Mouse (Mus musculus) T-helper 2 cell (primary cell): Measurements from ENCODE around the gene Afap1l2.

Source experiments
- in situ Hi-C: fragments of 300-600 bp; cut with MboI, MseI; formaldehyde crosslinking; loops from one replicate; pipeline ENCODE4 v1.15.1; 2025; ENCODE audit warnings: high pct_unique_total_duplicates

Afap1l2 gene

DNA sequence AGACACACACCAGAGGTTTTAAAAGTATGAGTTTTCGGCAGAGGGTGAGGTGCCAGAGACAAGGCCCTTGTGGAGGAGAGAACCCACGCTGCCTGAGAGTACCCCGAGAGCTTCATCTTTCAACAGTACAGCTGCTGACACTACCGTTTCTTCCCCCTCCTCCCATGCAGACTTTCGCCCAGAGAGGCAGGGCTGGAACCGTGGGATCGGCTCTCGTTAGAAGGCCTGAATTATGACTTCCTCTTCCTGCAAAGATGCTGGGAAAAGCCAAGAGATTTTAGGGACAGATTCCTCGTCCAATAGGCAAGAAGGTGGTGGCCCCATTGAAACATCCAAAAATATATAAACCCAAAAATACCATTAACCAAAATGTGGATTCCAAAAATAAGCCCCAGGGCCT lies 63.8 kb downstream of the Afap1l2 start:
- in situ Hi-C loops, result loop anchor here (5.0 kb wide), 1 partner anchor 48 kb away; no protein-coding TSS in a partner anchor

DNA sequence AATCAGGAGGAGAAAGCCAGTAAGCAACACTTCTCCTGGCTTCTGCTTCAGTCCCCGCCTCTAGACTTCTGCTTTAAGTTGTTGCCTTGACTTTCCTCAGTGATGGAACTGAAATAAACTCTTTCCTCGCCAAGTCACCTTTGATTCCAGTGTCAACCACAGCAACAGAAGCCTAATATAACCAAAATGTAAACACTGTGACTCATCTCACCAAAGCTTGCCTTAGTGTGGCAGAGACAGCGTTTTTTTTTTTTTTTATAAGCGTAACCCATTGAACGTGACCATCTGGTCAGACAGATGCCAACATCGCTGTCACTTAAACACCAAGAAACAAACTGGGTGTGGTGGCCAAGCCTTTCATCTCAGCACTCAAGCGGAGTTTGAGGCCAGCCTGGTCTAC lies 65.8 kb downstream of the Afap1l2 start:
- in situ Hi-C loops, result loop anchor here (5.0 kb wide), 1 partner anchor 50 kb away; no protein-coding TSS in a partner anchor

DNA sequence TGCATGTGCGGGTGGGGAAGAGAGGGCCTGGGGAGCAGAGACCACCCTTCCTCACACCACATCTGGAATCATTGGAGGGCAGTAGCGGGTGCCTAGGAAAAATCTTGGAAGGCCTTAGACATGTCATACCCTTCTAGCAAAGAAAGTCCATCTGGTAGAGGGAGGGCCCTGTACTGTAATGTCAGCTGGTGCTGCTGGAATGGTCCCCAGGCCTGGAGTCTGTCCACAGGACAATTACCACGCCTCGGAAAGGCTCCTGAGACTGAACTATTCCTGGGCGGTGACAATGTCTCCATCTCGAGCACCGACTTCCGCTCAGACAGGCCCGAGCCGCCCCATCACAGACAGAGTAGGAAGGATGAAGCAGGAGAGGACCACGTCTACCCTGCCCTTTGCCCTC lies 67.5 kb downstream of the Afap1l2 start:
- in situ Hi-C loops, result loop anchor here (5.0 kb wide), 1 partner anchor 52 kb away; no protein-coding TSS in a partner anchor

DNA sequence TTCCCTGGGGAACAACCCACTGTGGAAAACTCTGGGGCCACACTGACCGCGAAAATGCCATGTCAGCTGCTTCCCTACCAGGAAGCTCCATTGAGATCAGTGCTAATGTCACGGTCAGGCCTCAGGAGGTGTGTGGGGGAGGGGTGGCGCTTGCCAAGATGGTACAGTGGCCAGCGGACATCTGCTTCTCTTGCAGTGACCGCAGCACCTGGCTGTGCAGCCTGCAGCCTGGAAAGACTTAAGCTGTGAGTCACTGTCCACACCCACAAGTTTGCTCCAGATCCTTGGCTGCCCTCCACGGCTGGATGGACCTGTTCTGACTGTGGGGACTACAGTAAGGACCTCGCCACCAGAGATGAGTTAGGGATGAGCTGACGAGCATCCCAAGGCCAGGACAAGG lies 68.2 kb downstream of the Afap1l2 start:
- in situ Hi-C loops, result loop anchor here (5.0 kb wide), 1 partner anchor 52 kb away; no protein-coding TSS in a partner anchor

DNA sequence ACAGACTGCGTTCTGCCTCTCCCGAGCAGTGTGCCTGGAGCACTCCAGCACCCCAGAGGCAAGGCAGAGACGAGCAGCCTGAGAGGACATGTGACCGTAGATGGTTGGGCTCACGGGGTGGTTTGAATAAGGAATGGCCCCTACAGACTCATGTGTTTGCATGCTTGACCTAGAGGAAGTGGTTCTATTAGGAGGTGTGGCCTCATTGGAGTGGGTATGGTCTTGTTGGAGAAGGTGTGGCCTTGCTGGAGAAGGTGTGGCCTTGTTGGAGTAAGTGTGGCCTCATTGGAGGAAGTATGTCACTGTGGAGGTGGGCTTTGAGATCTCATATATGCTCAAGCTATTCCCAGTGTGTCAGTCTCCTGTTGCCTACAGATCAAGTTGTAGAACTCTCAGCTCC lies 70.1 kb downstream of the Afap1l2 start:
- in situ Hi-C loops, result no loop called here

DNA sequence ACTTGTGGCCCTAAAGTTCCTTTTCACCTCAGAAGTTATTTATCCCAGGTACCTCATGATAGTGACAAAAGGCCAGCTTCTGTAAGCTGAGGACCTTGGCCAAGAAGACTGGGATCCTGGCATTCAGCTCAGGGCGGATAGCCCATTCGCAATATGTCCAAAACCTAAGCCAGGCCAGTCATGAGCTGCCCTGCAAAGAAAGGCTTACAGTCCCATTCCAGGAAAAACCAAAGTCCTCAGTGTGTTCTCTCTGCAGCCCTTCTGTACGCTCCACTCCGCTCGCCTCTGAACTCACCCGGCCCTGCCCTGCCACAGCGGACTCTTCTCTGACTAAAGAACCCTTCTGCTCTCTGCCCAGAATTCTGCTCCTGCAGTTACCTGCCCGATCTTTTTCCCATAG lies 71.8 kb downstream of the Afap1l2 start:
- in situ Hi-C loops, result no loop called here

DNA sequence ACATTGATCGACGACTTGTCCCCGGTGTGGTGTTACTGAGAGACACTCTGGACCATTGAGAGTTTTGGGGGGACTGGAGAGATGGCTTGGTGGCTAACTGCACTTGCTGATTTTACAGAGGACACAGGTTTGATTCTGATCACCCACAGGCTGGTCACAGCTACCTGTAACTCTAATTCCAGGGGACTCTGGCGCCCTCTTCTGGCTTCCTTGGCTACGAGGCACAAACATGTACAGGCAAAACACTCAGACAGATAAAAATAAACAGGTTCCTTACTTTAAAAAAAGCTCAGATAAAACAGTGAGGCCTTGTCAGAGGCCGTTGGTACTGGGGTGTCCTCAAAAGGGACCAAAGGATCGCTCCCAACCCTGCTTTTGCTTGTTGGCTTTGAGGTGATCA lies 72.3 kb downstream of the Afap1l2 start:
- in situ Hi-C loops, result no loop called here

DNA sequence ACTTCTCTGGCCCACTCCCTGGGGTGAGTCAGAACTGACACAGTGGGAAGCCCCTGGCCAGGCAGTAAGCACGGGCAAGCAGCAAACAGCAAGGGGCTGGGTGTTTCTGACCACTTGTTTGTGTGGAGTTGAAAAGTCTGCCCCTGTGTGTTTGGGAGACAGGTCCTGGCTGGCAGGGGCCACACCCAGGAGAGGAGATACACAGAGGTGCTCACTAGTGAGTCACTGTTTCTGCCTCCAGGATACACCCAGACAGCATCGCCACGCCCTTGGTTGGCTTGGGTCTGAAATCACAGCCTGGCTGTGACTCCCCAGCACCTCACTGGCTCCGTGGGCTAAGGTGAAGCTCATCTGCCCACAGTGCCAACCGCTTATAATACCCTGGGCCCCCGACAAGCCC lies 72.9 kb downstream of the Afap1l2 start:
- in situ Hi-C loops, result no loop called here

DNA sequence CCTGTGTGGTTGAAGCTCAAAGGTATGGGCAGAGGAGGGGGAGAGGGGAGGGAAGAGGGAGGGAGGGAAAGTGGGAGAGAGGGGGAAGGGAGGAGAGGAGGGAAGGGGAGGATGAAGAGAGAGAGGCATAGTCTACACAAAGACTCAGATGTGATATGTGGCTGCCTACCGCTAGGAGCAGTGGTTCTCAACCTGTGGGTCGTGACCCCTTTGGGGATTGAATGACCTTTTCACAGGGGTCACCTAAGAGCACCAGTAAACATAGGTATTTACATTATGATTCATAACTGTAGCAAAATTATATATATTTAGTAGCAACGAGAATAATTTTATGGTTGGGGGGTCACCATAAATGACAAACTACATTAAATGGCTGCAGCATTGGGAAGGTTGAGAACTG lies 74.2 kb downstream of the Afap1l2 start:
- in situ Hi-C loops, result no loop called here

DNA sequence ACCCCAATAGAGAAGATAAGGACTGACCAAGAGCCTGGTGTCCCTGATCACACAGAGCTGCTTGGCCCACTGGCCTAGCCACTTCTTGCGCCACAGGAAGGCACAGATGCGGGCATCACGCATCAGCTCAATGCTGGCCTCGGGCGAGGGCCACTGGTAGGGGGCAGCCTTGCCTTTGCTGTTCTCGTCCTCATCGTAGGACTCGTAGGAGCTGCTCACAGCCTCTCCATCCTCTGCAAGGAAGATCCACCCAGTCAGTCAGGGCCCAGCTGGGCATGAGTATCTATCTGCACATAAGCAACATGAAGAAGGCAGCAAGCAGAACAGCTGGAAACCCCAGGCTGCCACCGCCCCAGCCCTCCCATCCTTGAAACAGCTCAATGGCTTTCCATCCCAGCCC lies 78.0 kb downstream of the Afap1l2 start:
- in situ Hi-C loops, result no loop called here

DNA sequence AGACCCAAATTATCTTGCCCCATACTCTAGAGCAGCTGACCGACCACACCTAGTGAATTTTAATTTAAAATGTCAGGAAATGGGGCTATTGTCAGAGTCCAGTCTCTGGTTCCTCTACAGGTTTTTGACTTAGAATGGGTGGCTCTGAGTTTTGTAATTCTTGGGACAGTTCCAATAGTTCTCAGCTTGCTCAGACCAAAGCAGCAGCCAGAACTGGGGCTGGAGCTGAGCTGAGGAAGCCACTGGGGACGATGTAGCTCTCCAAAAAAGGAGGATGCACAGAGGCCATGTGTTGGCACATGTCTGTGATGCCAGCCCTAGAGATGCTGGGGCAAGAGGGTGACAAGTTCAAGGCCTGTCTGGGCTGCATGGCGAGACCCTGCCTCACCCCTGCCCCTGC lies 78.6 kb downstream of the Afap1l2 start:
- in situ Hi-C loops, result no loop called here

DNA sequence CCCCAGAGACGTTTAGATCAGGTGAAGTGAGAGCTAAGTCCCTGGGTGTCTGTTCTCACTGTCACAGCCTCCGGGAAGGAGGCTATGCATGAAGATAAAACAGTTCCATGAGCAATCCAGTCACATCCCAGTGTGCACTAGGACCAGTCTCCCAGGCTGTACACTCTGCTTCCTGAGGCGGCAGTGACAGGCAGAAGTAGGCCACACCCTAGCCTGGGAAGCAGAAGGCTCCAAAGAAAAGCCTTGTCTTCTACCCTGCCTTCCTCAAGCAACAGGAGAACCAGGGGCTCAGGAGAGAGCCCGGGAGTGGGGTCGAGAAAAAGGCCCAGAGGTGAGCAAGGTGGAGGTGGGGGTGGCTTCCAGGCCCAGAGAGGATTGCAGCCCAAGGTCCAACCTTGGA lies 86.3 kb downstream of the Afap1l2 start:
- in situ Hi-C loops, result loop anchor here (25.0 kb wide), 1 partner anchor 241 kb away; no protein-coding TSS in a partner anchor

DNA sequence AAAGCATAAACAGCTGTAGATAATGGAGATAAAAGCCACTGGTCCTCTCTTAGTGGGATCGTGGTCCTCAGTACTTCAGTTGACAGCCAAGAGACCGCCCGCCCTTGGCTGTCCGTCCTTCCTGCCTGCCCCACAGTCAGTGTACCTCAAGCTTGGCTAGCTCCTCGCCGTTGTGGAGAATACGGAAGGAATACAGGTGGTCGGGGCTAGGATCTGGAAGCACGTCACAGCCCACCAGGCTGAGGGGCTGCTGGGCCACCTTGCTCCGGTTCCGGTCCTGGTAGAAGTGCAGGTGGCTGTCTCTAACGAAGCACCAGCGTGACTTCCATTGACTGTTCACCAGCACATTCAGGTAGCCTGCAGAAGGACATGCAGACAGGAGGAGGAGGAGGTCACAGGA lies 87.8 kb downstream of the Afap1l2 start:
- in situ Hi-C loops, result loop anchor here (25.0 kb wide), 1 partner anchor 242 kb away; no protein-coding TSS in a partner anchor

DNA sequence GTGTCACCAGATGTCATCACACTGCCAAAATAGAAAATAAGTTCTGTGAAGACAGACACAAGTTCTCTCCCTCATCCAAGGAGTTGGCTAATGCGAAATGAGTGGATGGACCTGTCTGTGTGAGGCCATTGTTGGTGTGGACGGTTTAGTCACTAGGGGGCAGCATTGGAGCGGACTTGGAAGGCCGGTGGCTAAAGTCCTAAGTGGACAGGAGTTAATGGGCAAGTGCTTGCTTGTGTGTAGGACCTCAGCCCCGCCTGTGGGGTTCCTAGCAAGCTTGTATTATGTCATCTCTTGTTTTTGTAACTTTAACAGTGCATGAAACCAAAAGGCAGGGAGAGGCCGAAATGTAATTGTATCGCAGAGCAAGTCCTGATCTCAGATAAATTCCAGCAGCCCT lies 88.4 kb downstream of the Afap1l2 start:
- in situ Hi-C loops, result loop anchor here (5.0 to 25.0 kb wide), 2 partner anchors 108 to 243 kb away; no protein-coding TSS in a partner anchor

DNA sequence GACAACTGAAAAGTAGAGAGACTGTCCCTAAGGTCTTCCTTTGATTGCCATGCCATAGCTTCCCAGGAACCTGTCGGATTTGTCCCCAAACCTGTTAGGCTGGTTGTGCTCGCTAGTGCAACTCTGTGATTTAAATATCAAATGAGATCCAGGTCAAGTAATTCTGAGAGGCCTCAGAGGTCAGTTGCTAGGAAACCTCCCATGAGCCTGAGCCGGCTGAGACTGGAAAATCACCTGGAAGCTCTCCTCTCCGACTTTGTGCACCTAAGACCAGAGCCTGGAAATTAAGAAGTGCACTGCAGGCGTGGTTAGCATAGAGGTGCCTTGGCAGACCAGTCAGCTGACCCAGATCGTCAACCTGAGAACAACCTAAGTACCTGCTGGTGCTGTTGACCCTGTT lies 92.9 kb downstream of the Afap1l2 start:
- in situ Hi-C loops, result loop anchor here (5.0 to 25.0 kb wide), 2 partner anchors 112 to 247 kb away; no protein-coding TSS in a partner anchor

DNA sequence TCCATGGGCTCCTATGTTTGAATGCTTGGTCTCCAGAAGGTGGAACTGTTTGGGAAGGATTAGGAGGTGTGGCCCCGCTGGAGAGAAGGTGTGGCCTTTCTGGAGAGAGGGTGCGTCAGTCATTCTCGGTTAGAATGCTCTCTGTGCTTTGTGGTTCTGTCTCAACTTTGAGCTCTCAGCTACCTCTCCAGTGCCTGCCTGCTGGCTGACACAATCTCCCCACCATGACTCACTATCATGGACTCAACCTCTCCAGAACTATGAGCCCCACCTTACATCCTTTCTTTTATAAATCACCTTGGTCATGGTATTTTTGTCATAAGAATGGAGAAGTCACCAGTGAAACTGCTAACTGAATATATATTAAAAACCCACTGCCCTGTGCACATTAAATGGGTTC lies 93.4 kb downstream of the Afap1l2 start:
- in situ Hi-C loops, result loop anchor here (5.0 to 25.0 kb wide), 2 partner anchors 113 to 248 kb away; no protein-coding TSS in a partner anchor

DNA sequence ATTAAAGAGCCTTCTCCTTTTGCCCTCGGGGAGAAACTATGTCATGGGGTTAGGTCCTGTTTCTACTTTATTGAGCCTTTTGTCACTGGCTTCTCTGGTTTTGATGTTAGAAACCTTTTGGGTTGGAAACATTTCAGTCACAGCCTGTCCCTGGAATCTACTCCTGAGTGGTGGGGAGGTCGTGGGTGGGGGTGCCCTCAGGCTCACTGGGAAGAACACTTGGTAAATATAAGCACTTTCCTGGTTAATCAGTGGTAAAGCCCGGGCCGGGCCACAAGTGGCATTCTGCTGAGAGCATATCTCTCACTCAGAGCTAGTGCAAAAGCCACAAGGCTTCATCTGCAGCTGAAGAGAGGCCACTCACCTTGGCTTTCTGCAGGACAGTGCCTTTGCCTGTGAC lies 94.3 kb downstream of the Afap1l2 start:
- in situ Hi-C loops, result loop anchor here (25.0 kb wide), 1 partner anchor 249 kb away; no protein-coding TSS in a partner anchor

DNA sequence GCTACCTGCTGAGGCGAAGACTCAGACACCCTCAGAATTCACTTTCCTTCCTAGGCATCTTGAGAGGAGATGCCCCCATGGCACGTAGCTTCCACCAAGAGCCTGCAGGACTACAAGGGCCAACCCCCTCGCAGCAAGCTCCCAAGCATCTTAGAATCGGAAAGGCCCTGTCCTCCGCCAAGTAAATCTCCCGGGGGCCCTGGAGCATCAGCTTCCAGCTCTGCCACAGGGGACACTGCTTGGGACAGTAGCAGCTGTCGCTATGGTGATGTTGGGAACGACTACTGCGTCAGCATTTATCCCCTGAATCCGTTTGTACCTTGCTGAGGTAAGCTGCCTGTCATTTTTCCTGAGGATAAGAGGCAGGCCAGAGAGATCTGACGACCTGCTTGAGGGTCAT lies 97.5 kb downstream of the Afap1l2 start:
- in situ Hi-C loops, result loop anchor here (25.0 kb wide), 1 partner anchor 252 kb away; no protein-coding TSS in a partner anchor

DNA sequence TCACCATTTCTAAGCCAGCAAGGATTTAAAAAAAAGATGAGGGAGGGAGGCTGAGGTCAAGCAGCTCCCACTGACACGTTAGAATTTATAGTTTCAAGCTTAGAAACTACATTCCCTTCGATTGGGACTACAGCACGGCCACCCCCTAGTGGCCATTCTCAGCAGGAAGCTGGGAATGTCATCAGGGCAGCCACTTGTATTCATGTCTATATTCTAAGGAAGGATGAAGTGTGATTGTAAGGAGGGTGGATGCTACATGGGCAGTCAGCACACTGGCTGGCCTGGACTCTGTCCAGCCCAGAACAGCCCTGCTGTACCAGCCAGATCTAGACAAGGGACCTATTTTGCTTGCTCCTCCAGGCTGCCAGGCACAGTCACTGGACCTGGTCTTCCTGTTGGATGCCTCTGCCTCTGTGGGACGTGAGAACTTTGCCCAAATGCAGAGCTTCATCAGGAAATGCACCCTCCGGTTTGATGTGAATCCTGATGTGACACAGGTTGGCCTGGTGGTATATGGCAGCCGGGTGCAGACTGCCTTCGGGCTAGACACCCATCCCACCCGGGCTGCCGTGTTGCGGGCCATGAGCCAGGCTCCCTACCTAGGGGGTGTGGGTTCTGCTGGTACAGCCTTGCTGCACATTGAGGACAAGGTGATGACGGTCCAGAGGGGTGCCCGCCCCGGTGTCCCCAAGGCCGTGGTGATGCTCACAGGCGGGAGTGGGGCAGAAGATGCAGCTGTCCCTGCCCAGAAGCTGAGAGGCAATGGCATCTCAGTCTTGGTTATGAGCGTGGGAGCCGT lies 99.4 kb downstream of the Afap1l2 start:
- in situ Hi-C loops, result loop anchor here (25.0 kb wide), 1 partner anchor 254 kb away; no protein-coding TSS in a partner anchor

DNA sequence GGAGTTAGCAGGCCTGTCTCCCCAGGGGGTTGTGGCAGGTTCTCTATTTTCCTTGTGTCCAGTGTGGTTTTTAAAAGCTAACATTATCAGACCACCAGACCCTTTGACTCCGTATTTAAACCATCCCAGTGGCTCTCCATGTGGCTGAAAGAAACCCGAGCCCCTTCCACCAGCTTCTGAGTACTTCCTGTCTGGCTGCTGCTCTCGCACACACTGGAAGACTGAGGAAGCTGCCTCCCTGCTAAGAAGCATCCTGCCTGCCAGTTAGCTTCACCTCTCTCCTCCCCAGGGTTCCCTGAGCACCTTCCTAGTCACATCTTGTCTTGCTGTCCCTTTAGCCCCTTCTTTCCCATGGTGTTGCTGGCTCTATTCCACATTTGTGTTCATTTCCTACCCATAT lies 100.2 kb downstream of the Afap1l2 start:
- in situ Hi-C loops, result loop anchor here (25.0 kb wide), 1 partner anchor 254 kb away; no protein-coding TSS in a partner anchor

DNA sequence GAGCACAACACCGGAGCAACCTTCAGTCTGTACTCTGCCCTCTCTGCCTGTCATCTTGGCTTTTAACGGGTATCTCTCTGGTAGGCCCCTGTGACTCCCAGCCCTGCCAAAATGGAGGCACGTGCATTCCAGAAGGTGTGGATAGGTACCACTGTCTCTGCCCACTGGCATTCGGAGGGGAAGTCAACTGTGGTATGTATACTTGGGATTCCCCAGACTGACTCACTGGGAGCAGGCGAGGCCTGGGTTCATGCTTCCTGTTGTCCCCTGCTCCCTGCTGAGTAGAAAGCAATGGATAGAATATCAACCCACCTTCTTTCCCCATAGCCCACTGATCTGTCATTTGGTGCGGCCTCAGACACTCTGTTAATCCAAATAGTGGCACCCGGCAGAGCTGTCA lies 102.6 kb downstream of the Afap1l2 start:
- in situ Hi-C loops, result loop anchor here (25.0 kb wide), 1 partner anchor 257 kb away; no protein-coding TSS in a partner anchor

DNA sequence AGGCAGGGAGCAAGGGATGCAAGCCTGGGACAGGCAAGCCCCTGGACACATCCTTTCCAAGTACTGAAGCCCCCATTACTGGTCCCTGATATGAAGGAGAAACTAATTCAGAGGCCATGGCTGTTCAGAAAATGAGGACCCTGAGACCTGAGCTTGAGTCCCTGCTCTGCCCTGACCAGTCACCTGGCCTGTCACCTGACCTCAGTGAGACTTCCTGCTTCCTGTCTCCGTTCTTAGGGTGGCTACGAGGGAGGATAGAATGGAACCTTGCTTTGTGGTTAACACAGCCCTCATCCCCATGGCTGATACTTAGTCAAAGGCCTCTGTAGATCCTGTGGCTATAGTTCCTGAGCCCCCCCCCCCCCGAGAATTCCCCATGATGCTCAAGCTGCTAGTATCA lies 103.9 kb downstream of the Afap1l2 start:
- in situ Hi-C loops, result loop anchor here (25.0 kb wide), 1 partner anchor 258 kb away; no protein-coding TSS in a partner anchor

DNA sequence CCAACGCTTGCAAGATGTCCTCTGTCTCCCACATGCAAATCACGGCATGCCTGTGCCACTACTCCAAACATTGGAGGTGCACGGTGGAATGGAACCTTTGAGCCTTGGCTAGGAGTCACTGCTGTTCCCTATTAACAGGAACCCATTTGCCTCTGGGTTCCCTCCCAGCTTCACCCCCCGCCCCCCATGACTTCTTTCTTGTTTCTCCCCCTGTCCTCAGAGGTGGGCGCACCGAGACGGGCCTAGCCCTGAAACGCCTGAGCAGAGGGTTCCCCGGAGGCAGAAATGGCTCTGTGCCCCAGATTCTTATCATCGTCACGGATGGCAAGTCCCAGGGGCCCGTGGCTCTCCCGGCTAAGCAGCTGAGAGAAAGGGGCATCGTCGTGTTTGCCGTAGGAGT lies 110.4 kb downstream of the Afap1l2 start:
- in situ Hi-C loops, result no loop called here
